Mouse (Mus musculus): Measurements from ENCODE around the gene Prss45. TPM values are rescaled to one million over a fixed set of nuclear protein-coding genes. Genes with fewer than 3 reads are reported as not detected.

Prss45 gene
- not detected for polyA plus RNA-seq (2014; fragmentation: Illumina TruSeq; extraction: RNeasy Lipid Tissue Mini Kit (QIAGEN cat#74804); ENCODE audit: insufficient read depth, low read depth, low replicate concordance)

GRCm38 (mm10) chr9:110834411-110834810 lies at the start of gene Prss45:
Prss45 (plus strand) TSS chr9:110834588.

GRCm38 (mm10) chr9:110797866-110798265 lies 36.5 kb upstream of the Prss45 start, which contains the start of gene Prss42:
Prss42 (plus strand) TSS chr9:110798166.

DNA sequence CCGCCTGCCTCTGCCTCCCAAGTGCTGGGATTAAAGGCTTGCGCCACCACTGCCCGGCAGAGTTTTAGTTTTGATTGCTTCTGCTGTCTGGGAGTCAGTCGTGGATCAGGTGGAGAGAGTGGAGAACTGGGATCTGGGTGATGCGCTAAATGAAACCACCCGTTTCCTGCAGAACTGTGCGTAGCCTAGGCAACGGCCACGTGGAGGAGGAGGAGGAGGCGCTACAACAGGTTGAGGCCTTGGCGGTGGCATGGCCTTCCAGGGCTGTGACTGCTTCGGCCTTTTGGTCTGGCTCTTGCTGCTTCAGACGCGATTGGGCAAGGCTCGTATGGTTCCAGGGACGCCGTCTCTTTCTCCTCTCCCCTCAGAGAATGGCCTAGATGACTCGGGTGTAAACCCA lies 20.6 kb upstream of the Prss45 start, which contains the start of gene Prss44:
Gene Prss44 (plus strand): TSS at position 206 of the 400 bp plus-strand sequence.

GRCm38 (mm10) chr9:110826390-110826789 lies 8.0 kb upstream of the Prss45 start, which contains the start of gene Prss43:
Prss43 (plus strand) TSS chr9:110826690.

DNA sequence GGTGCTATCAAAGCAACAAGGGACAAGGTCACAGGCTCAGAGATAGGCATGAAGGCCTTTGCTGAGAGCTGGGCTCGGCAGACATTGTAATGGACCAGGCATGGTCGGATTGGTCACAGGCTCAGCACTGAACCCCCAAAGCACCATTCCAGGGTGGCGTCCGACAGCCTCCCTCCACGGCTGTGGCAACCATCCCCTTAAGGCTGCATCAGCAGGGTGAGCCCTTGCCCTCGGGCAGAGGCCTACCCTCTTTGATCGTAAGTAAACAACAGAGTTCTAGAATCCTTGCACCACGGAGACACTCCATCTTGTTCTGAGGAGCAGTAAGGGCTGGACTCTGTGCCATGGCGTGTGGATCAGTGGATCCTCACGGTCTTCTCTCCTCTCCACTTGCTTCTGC lies 9.8 kb downstream of the Prss45 start, which contains the start of gene Prss46:
Gene Prss46 (plus strand): TSS at position 301 of the 400 bp plus-strand sequence.

GRCm38 (mm10) chr9:110857781-110858472 lies 23.5 kb downstream of the Prss45 start, which contains the start of gene Prss50:
Prss50 (plus strand) TSS chr9:110857967.

GRCm38 (mm10) chr9:110879191-110879920 lies 45.0 kb downstream of the Prss45 start, which contains the start of gene Als2cl:
Als2cl (plus strand) TSS chr9:110879870.

DNA sequence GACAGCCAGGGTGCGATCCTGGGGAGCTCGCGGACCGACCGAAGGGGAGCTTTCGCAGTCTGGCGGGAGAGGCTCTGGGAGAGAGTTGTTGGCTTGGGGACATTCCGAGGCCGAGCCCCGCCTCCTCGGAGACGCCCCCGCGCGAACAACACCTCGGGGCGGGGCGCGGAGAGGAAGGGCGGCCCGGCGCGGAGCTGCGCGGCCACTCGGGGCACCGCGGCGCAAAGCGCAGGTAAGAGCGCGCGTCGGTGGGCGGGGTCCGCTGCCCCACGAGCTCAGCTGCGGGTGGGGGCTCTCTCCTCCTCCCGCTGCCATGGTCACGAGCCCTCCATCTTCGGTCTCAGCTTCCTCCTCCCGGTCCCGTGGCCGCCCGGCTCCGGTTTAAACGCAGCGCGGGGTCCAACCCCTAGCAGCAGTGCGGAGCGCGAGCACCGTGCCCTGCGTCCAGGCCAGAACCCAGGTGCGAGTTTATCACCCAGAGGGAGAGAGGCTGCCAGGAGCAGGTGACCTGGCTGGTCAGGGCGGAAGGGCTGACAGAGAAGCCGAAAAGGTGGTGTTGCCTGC lies 45.7 kb downstream of the Prss45 start, which contains the start of gene Tmie:
Gene Tmie (minus strand): TSS at position 116 of the 564 bp plus-strand sequence.

Other genes with a start within 250 kb of the Prss45 start
- gene Nradd, start 210.1 kb upstream of the Prss45 start, polyA plus RNA-seq (2014; fragmentation: Illumina TruSeq; extraction: RNeasy Lipid Tissue Mini Kit (QIAGEN cat#74804); ENCODE audit: insufficient read depth, low read depth, low replicate concordance), result 19.5 TPM
- 10.7 TPM for gene Nbeal2, start 180.4 kb upstream of the Prss45 start, polyA plus RNA-seq (2014; fragmentation: Illumina TruSeq; extraction: RNeasy Lipid Tissue Mini Kit (QIAGEN cat#74804); ENCODE audit: insufficient read depth, low read depth, low replicate concordance)
- gene Ccdc12, start 178.1 kb upstream of the Prss45 start, polyA plus RNA-seq (2014; fragmentation: Illumina TruSeq; extraction: RNeasy Lipid Tissue Mini Kit (QIAGEN cat#74804); ENCODE audit: insufficient read depth, low read depth, low replicate concordance), result 141 TPM
- gene Myl3, start 92.7 kb upstream of the Prss45 start, polyA plus RNA-seq (2014; fragmentation: Illumina TruSeq; extraction: RNeasy Lipid Tissue Mini Kit (QIAGEN cat#74804); ENCODE audit: insufficient read depth, low read depth, low replicate concordance), result 12.4 TPM
- 3.5 TPM for gene Pth1r, start 87.4 kb upstream of the Prss45 start, polyA plus RNA-seq (2014; fragmentation: Illumina TruSeq; extraction: RNeasy Lipid Tissue Mini Kit (QIAGEN cat#74804); ENCODE audit: insufficient read depth, low read depth, low replicate concordance)
- not detected for gene Prss42, start 36.4 kb upstream of the Prss45 start, polyA plus RNA-seq (2014; fragmentation: Illumina TruSeq; extraction: RNeasy Lipid Tissue Mini Kit (QIAGEN cat#74804); ENCODE audit: insufficient read depth, low read depth, low replicate concordance)
- gene Prss44, start 20.6 kb upstream of the Prss45 start, polyA plus RNA-seq (2014; fragmentation: Illumina TruSeq; extraction: RNeasy Lipid Tissue Mini Kit (QIAGEN cat#74804); ENCODE audit: insufficient read depth, low read depth, low replicate concordance), result not detected
- not detected for gene Prss43, start 7.9 kb upstream of the Prss45 start, polyA plus RNA-seq (2014; fragmentation: Illumina TruSeq; extraction: RNeasy Lipid Tissue Mini Kit (QIAGEN cat#74804); ENCODE audit: insufficient read depth, low read depth, low replicate concordance)
- gene Prss46, start 9.9 kb downstream of the Prss45 start, polyA plus RNA-seq (2014; fragmentation: Illumina TruSeq; extraction: RNeasy Lipid Tissue Mini Kit (QIAGEN cat#74804); ENCODE audit: insufficient read depth, low read depth, low replicate concordance), result not detected
- not detected for gene Prss50, start 23.4 kb downstream of the Prss45 start, polyA plus RNA-seq (2014; fragmentation: Illumina TruSeq; extraction: RNeasy Lipid Tissue Mini Kit (QIAGEN cat#74804); ENCODE audit: insufficient read depth, low read depth, low replicate concordance)
- 20.3 TPM for gene Als2cl, start 45.3 kb downstream of the Prss45 start, polyA plus RNA-seq (2014; fragmentation: Illumina TruSeq; extraction: RNeasy Lipid Tissue Mini Kit (QIAGEN cat#74804); ENCODE audit: insufficient read depth, low read depth, low replicate concordance)
- 1.9 TPM for gene Tmie, start 45.5 kb downstream of the Prss45 start, polyA plus RNA-seq (2014; fragmentation: Illumina TruSeq; extraction: RNeasy Lipid Tissue Mini Kit (QIAGEN cat#74804); ENCODE audit: insufficient read depth, low read depth, low replicate concordance)
- gene Fam240a, start 82.3 kb downstream of the Prss45 start, polyA plus RNA-seq (2014; fragmentation: Illumina TruSeq; extraction: RNeasy Lipid Tissue Mini Kit (QIAGEN cat#74804); ENCODE audit: insufficient read depth, low read depth, low replicate concordance), result not detected
- gene Tdgf1, start 111.6 kb downstream of the Prss45 start, polyA plus RNA-seq (2014; fragmentation: Illumina TruSeq; extraction: RNeasy Lipid Tissue Mini Kit (QIAGEN cat#74804); ENCODE audit: insufficient read depth, low read depth, low replicate concordance), result 1.9 TPM
- gene Lrrc2, start 117.0 kb downstream of the Prss45 start, polyA plus RNA-seq (2014; fragmentation: Illumina TruSeq; extraction: RNeasy Lipid Tissue Mini Kit (QIAGEN cat#74804); ENCODE audit: insufficient read depth, low read depth, low replicate concordance), result 0.90 TPM
- 8.7 TPM for gene Rtp3, start 156.0 kb downstream of the Prss45 start, polyA plus RNA-seq (2014; fragmentation: Illumina TruSeq; extraction: RNeasy Lipid Tissue Mini Kit (QIAGEN cat#74804); ENCODE audit: insufficient read depth, low read depth, low replicate concordance)
- 31.4 TPM for gene Ltf, start 184.7 kb downstream of the Prss45 start, polyA plus RNA-seq (2014; fragmentation: Illumina TruSeq; extraction: RNeasy Lipid Tissue Mini Kit (QIAGEN cat#74804); ENCODE audit: insufficient read depth, low read depth, low replicate concordance)
- 27.7 TPM for gene Ccrl2, start 222.9 kb downstream of the Prss45 start, polyA plus RNA-seq (2014; fragmentation: Illumina TruSeq; extraction: RNeasy Lipid Tissue Mini Kit (QIAGEN cat#74804); ENCODE audit: insufficient read depth, low read depth, low replicate concordance)

Data from lung, adult 10 weeks (tissue).